Mouse (Mus musculus): ENCODE measurements around the gene Xrra1.

DNA sequence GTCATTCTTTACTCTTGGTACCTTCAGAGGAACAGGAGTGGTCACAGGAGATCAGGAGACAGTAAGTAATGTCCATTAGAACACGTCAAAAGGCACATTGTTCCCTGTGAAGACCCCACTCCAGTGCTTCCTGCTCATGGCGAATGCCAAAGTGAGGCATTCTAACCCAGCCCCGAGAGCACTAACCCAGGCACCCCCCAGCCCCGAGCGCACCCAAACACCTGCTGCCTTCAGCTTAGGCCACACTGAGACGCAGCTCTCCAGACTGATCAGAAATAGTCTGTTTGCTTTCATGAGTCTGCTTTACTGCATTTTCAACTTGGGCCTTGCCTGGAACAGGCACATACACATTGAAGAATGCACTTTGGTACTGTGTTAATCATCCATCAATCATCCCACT is 61.1 kb downstream of the Xrra1 start:
- no peak for TF ChIP-seq CTCF (IDR thresholded peaks at IDR 0.05; ENCODE audit: low read depth, low read length)
- TF ChIP-seq POLR2A (IDR thresholded peaks at IDR 0.05; ENCODE audit: insufficient read depth, low read length): no peak
